In genomic region chr16:97282943-97283342, GRCm38 (mm10) we compare ENCODE assay signal across 25 mouse cellular contexts.
A peak's percentile ranks its signal among the peaks of the same experiment; 100 is the strongest.
DNase-seq lines count a peak whose midpoint lies in the region; ATAC-seq and TF ChIP-seq lines count a peak whose summit lies in the region.
"Had no signal": no experiment of that assay in that cellular context is flagged by ENCODE, and none has a peak within 500 bp of the region (broad histone marks: within the 10 kb centered on the region; RNA-seq: fewer than 3 reads in every experiment).

No protein-coding gene starts in this region.

- H3K9me3 ChIP-seq in midbrain, embryonic 13.5 days: no peaks in the 10 kb centered on the region
- H3K9me3 ChIP-seq in midbrain, embryonic 16.5 days (replicated peaks; ENCODE audit: control insufficient read depth, low read length, poor library complexity, severe bottlenecking): no peaks in the 10 kb centered on the region
- no peaks in the 10 kb centered on the region for H3K9me3 ChIP-seq in forebrain, postnatal 0 days (ENCODE audit: low read length)
- H3K9me3 ChIP-seq: embryonic facial prominence, embryonic 13.5 days; heart, embryonic 12.5 days; intestine, embryonic 15.5 days; limb, embryonic 13.5 days; lung, embryonic 15.5 days had no signal

- TF ChIP-seq CTCF in brain, embryonic 14.5 days (IDR thresholded peaks at IDR 0.05; ENCODE audit: borderline replicate concordance, extremely low read depth, insufficient read depth, insufficient read length): no peak
- TF ChIP-seq CTCF in forebrain, postnatal 0 days (IDR thresholded peaks at IDR 0.05; ENCODE audit: low read depth): no peak

- H3K4me2 ChIP-seq in midbrain, embryonic 13.5 days (replicated peaks): no peak overlapping the region
- H3K4me2 ChIP-seq in midbrain, embryonic 16.5 days (ENCODE audit: low read length): no peak overlapping the region
- no peak overlapping the region for H3K4me2 ChIP-seq in forebrain, postnatal 0 days (ENCODE audit: low read depth)
- H3K4me2 ChIP-seq: embryonic facial prominence, embryonic 13.5 days; heart, embryonic 12.5 days; intestine, embryonic 15.5 days; limb, embryonic 13.5 days; liver, embryonic 11.5 days; lung, embryonic 15.5 days had no signal

- H3K4me3 ChIP-seq in midbrain, embryonic 13.5 days (replicated peaks): no peak overlapping the region
- H3K4me3 ChIP-seq in midbrain, embryonic 16.5 days (ENCODE audit: low read depth, low read length): no peak overlapping the region
- H3K4me3 ChIP-seq in forebrain, postnatal 0 days (ENCODE audit: low read depth, low read length): no peak overlapping the region
- H3K4me3 ChIP-seq: embryonic facial prominence, embryonic 13.5 days; heart, adult 2 months; heart, embryonic 12.5 days; intestine, embryonic 15.5 days; limb, embryonic 13.5 days; lung, embryonic 15.5 days had no signal

- no peaks in the 10 kb centered on the region for H3K27me3 ChIP-seq in midbrain, embryonic 13.5 days
- no peaks in the 10 kb centered on the region for H3K27me3 ChIP-seq in midbrain, embryonic 16.5 days (ENCODE audit: control insufficient read depth, insufficient read depth, low read depth, low read length)
- H3K27me3 ChIP-seq in forebrain, postnatal 0 days (ENCODE audit: insufficient read depth, low read length): no peaks in the 10 kb centered on the region
- H3K27me3 ChIP-seq: embryonic facial prominence, embryonic 13.5 days; heart, embryonic 12.5 days; intestine, embryonic 15.5 days; limb, embryonic 13.5 days; lung, embryonic 15.5 days had no signal

- TF ChIP-seq POLR2A in brain, embryonic 14.5 days (IDR thresholded peaks at IDR 0.05; ENCODE audit: borderline replicate concordance, extremely low read depth, insufficient read depth, insufficient read length, poor library complexity, severe bottlenecking): no peak

- H3K27ac ChIP-seq in midbrain, embryonic 13.5 days: peak overlapping the region; percentile 44; the same call in 1 of the 2 replicates
- no peak overlapping the region; the same call in 1 of the 2 replicates for H3K27ac ChIP-seq in midbrain, embryonic 16.5 days (ENCODE audit: low read length)
- H3K27ac ChIP-seq in forebrain, postnatal 0 days (ENCODE audit: low read depth, low read length): no peak overlapping the region
- H3K27ac ChIP-seq: embryonic facial prominence, embryonic 13.5 days; heart, adult 2 months; intestine, embryonic 15.5 days; limb, embryonic 13.5 days; lung, embryonic 15.5 days; stomach, postnatal 0 days had no signal

- peak; percentile 37 for DNase-seq in heart, adult 11 months
- no peak for DNase-seq in heart, postnatal 36 days
- DNase-seq in brain, embryonic 14.5 days (ENCODE audit: low read depth): peak; percentile 57
- DNase-seq in forebrain, postnatal 0 days: no peak
- DNase-seq in frontal cortex, postnatal 36 days (ENCODE audit: low spot score in 2 of 2): no peak
- DNase-seq: adrenal gland, postnatal 14 days; cerebellum, adult 11-12 months; cerebellum, adult 9-11 months; gastrocnemius, postnatal 36 days; heart, adult 2 months; kidney, adult 2 months; kidney, postnatal 36 days; right cerebral cortex, postnatal 4 days; thymus, adult 2 months; thymus, postnatal 36 days had no signal

- no peak overlapping the region for H3K9ac ChIP-seq in midbrain, embryonic 13.5 days (replicated peaks)
- no peak overlapping the region for H3K9ac ChIP-seq in midbrain, embryonic 16.5 days (ENCODE audit: low read depth, low read length)
- H3K9ac ChIP-seq in forebrain, postnatal 0 days: no peak overlapping the region
- H3K9ac ChIP-seq: embryonic facial prominence, embryonic 13.5 days; heart, embryonic 12.5 days; intestine, embryonic 15.5 days; limb, embryonic 13.5 days; lung, embryonic 15.5 days had no signal

- H3K36me3 ChIP-seq in midbrain, embryonic 13.5 days: no peaks in the 10 kb centered on the region
- no peaks in the 10 kb centered on the region for H3K36me3 ChIP-seq in midbrain, embryonic 16.5 days (ENCODE audit: control insufficient read depth, insufficient read depth, low read length)
- H3K36me3 ChIP-seq in forebrain, postnatal 0 days (ENCODE audit: insufficient read depth): no peaks in the 10 kb centered on the region
- H3K36me3 ChIP-seq: embryonic facial prominence, embryonic 13.5 days; heart, embryonic 12.5 days; intestine, embryonic 15.5 days; limb, embryonic 13.5 days; lung, embryonic 15.5 days had no signal

- intact Hi-C loops in heart, postnatal 36 days (cut with DNase I): no loop called here

- ATAC-seq in midbrain, embryonic 13.5 days: peak; percentile 60
- ATAC-seq in midbrain, embryonic 16.5 days: no peak
- ATAC-seq in forebrain, postnatal 0 days: peak; percentile 32; the same call in 1 of the 2 replicates
- ATAC-seq: CD4-positive, CD25-positive, alpha-beta regulatory T cell, adult 4 months; intestine, embryonic 15.5 days had no signal

- 47% methylated on average over 9 of the region's 9 CpGs for WGBS in midbrain, embryonic 13.5 days
- 26% methylated on average over 9 of the region's 9 CpGs for WGBS in midbrain, embryonic 16.5 days
- 30% methylated on average over 9 of the region's 9 CpGs for WGBS in forebrain, postnatal 0 days

- peaks cover 8% of the 10 kb centered on the region for H3K4me1 ChIP-seq in midbrain, embryonic 13.5 days (replicated peaks)
- H3K4me1 ChIP-seq in midbrain, embryonic 16.5 days (ENCODE audit: control insufficient read depth, insufficient read depth, low read length): peaks cover 6% of the 10 kb centered on the region
- 0 out of 2 replicates have a peak, but pooled peaks cover 4% of the 10 kb centered on the region for H3K4me1 ChIP-seq in forebrain, postnatal 0 days (ENCODE audit: insufficient read depth)
- H3K4me1 ChIP-seq: embryonic facial prominence, embryonic 13.5 days; heart, embryonic 12.5 days; intestine, embryonic 15.5 days; limb, embryonic 13.5 days; lung, embryonic 15.5 days had no signal

Comparison
In these comparisons a context has a peak if more than half of its experiments do, and no peak if none do; other contexts are left out.
1. DNase-seq: peak in heart, adult 11 months (single experiment) and brain, embryonic 14.5 days (single experiment); none in heart, postnatal 36 days (0 of 2), forebrain, postnatal 0 days (single experiment) and frontal cortex, postnatal 36 days (0 of 2).